Mouse (Mus musculus) embryonic facial prominence, embryonic 13.5 days (tissue): ENCODE data around the gene AC124502.3. TPM values are rescaled to one million over a fixed set of nuclear protein-coding genes. Genes with fewer than 3 reads are reported as not detected.

Source experiments
- ATAC-seq: fragments of 200-750 bp; cut with Nextera tagmentation; 2 replicates; pipeline ENCODE4 v1.8.0; 2017; ENCODE audit warnings: low read depth; ENCODE audit not compliant: insufficient number of reproducible peaks, insufficient read depth, low FRiP score, low TSS enrichment
- H3K27ac ChIP-seq: fragments of 300-500 bp; sonication (generic); 2 replicates; pipeline ENCODE4 v1.5.1; 2015; ENCODE audit warnings: moderate library complexity, mild to moderate bottlenecking, inconsistent platforms
- H3K27me3 ChIP-seq: fragments of 300-500 bp; sonication (generic); 2 replicates; pipeline ENCODE4 v1.6.1; 2015; ENCODE audit warnings: mild to moderate bottlenecking, inconsistent platforms
- H3K36me3 ChIP-seq: fragments of 300-500 bp; sonication (generic); 2 replicates; pipeline ENCODE4 v1.6.1; 2015; ENCODE audit warnings: mild to moderate bottlenecking, inconsistent platforms
- H3K4me1 ChIP-seq: fragments of 300-500 bp; sonication (generic); 2 replicates; pipeline ENCODE4 v1.6.1; 2015; ENCODE audit warnings: inconsistent platforms
- H3K4me2 ChIP-seq: fragments of 300-500 bp; sonication (generic); 2 replicates; pipeline ENCODE4 v1.6.1; 2015; ENCODE audit warnings: moderate library complexity, mild to moderate bottlenecking, inconsistent platforms
- H3K4me3 ChIP-seq: fragments of 300-500 bp; sonication (generic); 2 replicates; pipeline ENCODE4 v1.5.1; 2015; ENCODE audit warnings: mild to moderate bottlenecking, inconsistent platforms
- H3K9ac ChIP-seq: fragments of 300-500 bp; sonication (generic); 2 replicates; pipeline ENCODE4 v1.6.1; 2015; ENCODE audit warnings: mild to moderate bottlenecking, inconsistent platforms
- H3K9me3 ChIP-seq: fragments of 300-500 bp; sonication (generic); 2 replicates; pipeline ENCODE4 v1.6.1; 2016; ENCODE audit warnings: inconsistent platforms
- WGBS: fragments of 180-500 bp; shearing (Covaris S2); methylation state at CpG from one replicate; pipeline ENCODE4 v1.1.7; 2015; ENCODE audit warnings: mixed read lengths; 5-methylcytosine and 5-hydroxymethylcytosine counted together
- polyA plus RNA-seq: library from polyadenylated mRNA; unstranded; fragments of >200 nt; fragmentation: Nextera tagmentation; extraction: Ambion mirVana; gene quantifications from 2 replicates; pipeline ENCODE4 v1.2.1, GENCODE M21; 2015

Gene AC124502.3
- polyA plus RNA-seq, 1 experiment from 2014 or later: 2.3 TPM

- WGBS: 75% methylated on average over 12 of the region's 12 CpGs
- Histone ChIP-seq H3K9ac (no peak overlapping the region), H3K4me2 (no peak overlapping the region), H3K9me3 (no peaks in the 10 kb centered on the region), H3K36me3 (peaks cover 38% of the 10 kb centered on the region), H3K4me1 (peaks cover 57% of the 10 kb centered on the region), H3K27ac (peak overlapping the region; percentile 51; the same call in 1 of the 2 replicates), H3K4me3 (no peak overlapping the region), H3K27me3 (no peaks in the 10 kb centered on the region)
- ATAC-seq: no peak
These were observed 55.0 kb downstream of the AC124502.3 start for GRCm38 (mm10) chr19:5093481-5094242.

GRCm38 (mm10) chr19:5094243-5094632, 55.5 kb downstream of the AC124502.3 start:
- Histone ChIP-seq H3K27me3 (no peaks in the 10 kb centered on the region), H3K27ac (peak overlapping the region; percentile 51), H3K9me3 (no peaks in the 10 kb centered on the region), H3K36me3 (peaks cover 38% of the 10 kb centered on the region), H3K4me2 (peak overlapping the region; percentile 44), H3K4me1 (peaks cover 59% of the 10 kb centered on the region), H3K9ac (peak overlapping the region; percentile 32; the same call in 1 of the 2 replicates), H3K4me3 (peak overlapping the region; percentile 16)
- 2% methylated on average over 21 of the region's 21 CpGs for WGBS
- no peak for ATAC-seq

- H3K4me1 ChIP-seq: peaks cover 63% of the 10 kb centered on the region
- peak overlapping the region; percentile 44 for H3K4me2 ChIP-seq
- WGBS: 47% methylated on average over 11 of the region's 11 CpGs
- peak overlapping the region; percentile 12; the same call in 1 of the 2 replicates for H3K27ac ChIP-seq
- no peaks in the 10 kb centered on the region for H3K27me3 ChIP-seq
- H3K9ac ChIP-seq: peak overlapping the region; percentile 32; the same call in 1 of the 2 replicates
- no peak for ATAC-seq
- H3K36me3 ChIP-seq: peaks cover 41% of the 10 kb centered on the region
- H3K4me3 ChIP-seq: peak overlapping the region; percentile 16; the same call in 1 of the 2 replicates
- no peaks in the 10 kb centered on the region for H3K9me3 ChIP-seq
These were observed 56.2 kb downstream of the AC124502.3 start for GRCm38 (mm10) chr19:5094746-5095417.

GRCm38 (mm10) chr19:5095887-5096474, 57.3 kb downstream of the AC124502.3 start:
- Histone ChIP-seq H3K36me3 (peaks cover 44% of the 10 kb centered on the region), H3K4me2 (peak overlapping the region; percentile 91), H3K4me3 (peak overlapping the region; percentile 79; the same call in 1 of the 2 replicates), H3K9ac (peak overlapping the region; percentile 94; the same call in 1 of the 2 replicates), H3K27me3 (no peaks in the 10 kb centered on the region), H3K27ac (no peak overlapping the region), H3K4me1 (peaks cover 64% of the 10 kb centered on the region), H3K9me3 (no peaks in the 10 kb centered on the region)
- ATAC-seq: no peak
- 16% methylated on average over 9 of the region's 9 CpGs for WGBS

- 3% methylated on average over 29 of the region's 31 CpGs for WGBS
- H3K27ac ChIP-seq: peak overlapping the region; percentile 75
- no peaks in the 10 kb centered on the region for H3K9me3 ChIP-seq
- H3K9ac ChIP-seq: peak overlapping the region; percentile 94
- peaks cover 64% of the 10 kb centered on the region for H3K4me1 ChIP-seq
- H3K4me2 ChIP-seq: peak overlapping the region; percentile 91
- peaks cover 44% of the 10 kb centered on the region for H3K36me3 ChIP-seq
- peak overlapping the region; percentile 79 for H3K4me3 ChIP-seq
- no peaks in the 10 kb centered on the region for H3K27me3 ChIP-seq
- ATAC-seq: peak; percentile 11; the same call in 1 of the 2 replicates
These were observed 59.1 kb downstream of the AC124502.3 start for GRCm38 (mm10) chr19:5097521-5098362.

- Histone ChIP-seq H3K36me3 (peaks cover 44% of the 10 kb centered on the region), H3K9me3 (no peaks in the 10 kb centered on the region), H3K4me1 (peaks cover 61% of the 10 kb centered on the region), H3K27me3 (no peaks in the 10 kb centered on the region), H3K4me2 (peak within 1 kb of the TSS; percentile 91), H3K4me3 (peak within 1 kb of the TSS; percentile 79), H3K9ac (peak within 1 kb of the TSS; percentile 94), H3K27ac (peak within 1 kb of the TSS; percentile 75)
- 2% methylated on average over 38 of the region's 48 CpGs for WGBS
- ATAC-seq: peak; percentile 50; the same call in 1 of the 2 replicates
These were observed 59.9 kb downstream of the AC124502.3 start, which contains the start of gene Cnih2 for GRCm38 (mm10) chr19:5098363-5099143. Gene Cnih2 (minus strand): TSS chr19:5098521.

Other genes starting within 250 kb of the AC124502.3 start
- gene Rbm4, start 245.0 kb upstream of the AC124502.3 start, polyA plus RNA-seq: 82.5 and 98.2 TPM in 2 replicates
- gene Gm21992, start 227.3 kb upstream of the AC124502.3 start, polyA plus RNA-seq: 42.5 and 51.4 TPM in 2 replicates
- gene Rbm14, start 227.3 kb upstream of the AC124502.3 start, polyA plus RNA-seq: 84.7 and 87.6 TPM in 2 replicates
- 60.9 and 64.3 TPM in 2 replicates for gene Ccs, start 199.6 kb upstream of the AC124502.3 start, polyA plus RNA-seq
- 0.06 and 0.26 TPM in 2 replicates for gene Ccdc87, start 199.5 kb upstream of the AC124502.3 start, polyA plus RNA-seq
- gene Ctsf, start 183.8 kb upstream of the AC124502.3 start, polyA plus RNA-seq: 40.4 and 45.8 TPM in 2 replicates
- 5.1 and 6.3 TPM in 2 replicates for gene Actn3, start 161.0 kb upstream of the AC124502.3 start, polyA plus RNA-seq
- 10.4 and 11.1 TPM in 2 replicates for gene Zdhhc24, start 160.2 kb upstream of the AC124502.3 start, polyA plus RNA-seq
- gene Bbs1, start 132.3 kb upstream of the AC124502.3 start, polyA plus RNA-seq: 4.1 and 5.6 TPM in 2 replicates
- 110 and 121 TPM in 2 replicates for gene Dpp3, start 110.6 kb upstream of the AC124502.3 start, polyA plus RNA-seq
- gene Peli3, start 95.8 kb upstream of the AC124502.3 start, polyA plus RNA-seq: 4.2 and 6.1 TPM in 2 replicates
- gene Mrpl11, start 76.7 kb upstream of the AC124502.3 start, polyA plus RNA-seq: 117 and 118 TPM in 2 replicates
- not detected in 2 replicates for gene Npas4, start 48.6 kb upstream of the AC124502.3 start, polyA plus RNA-seq
- gene Slc29a2, start 15.0 kb upstream of the AC124502.3 start, polyA plus RNA-seq: 4.3 and 5.8 TPM in 2 replicates
- gene B4gat1, start 65 bp upstream of the AC124502.3 start, polyA plus RNA-seq: 47.1 and 49.5 TPM in 2 replicates
- 40.6 and 42.9 TPM in 2 replicates for gene Brms1, start 2.5 kb downstream of the AC124502.3 start, polyA plus RNA-seq
- 0.99 and 1.5 TPM in 2 replicates for gene Rin1, start 11.6 kb downstream of the AC124502.3 start, polyA plus RNA-seq
- 89.1 and 90.6 TPM in 2 replicates for gene Cd248, start 29.2 kb downstream of the AC124502.3 start, polyA plus RNA-seq
- 2.6 and 4.6 TPM in 2 replicates for gene Tmem151a, start 46.6 kb downstream of the AC124502.3 start, polyA plus RNA-seq
- 72.4 and 87.2 TPM in 2 replicates for gene Yif1a, start 49.6 kb downstream of the AC124502.3 start, polyA plus RNA-seq
- gene Cnih2, start 59.6 kb downstream of the AC124502.3 start, polyA plus RNA-seq: 50.6 and 60.1 TPM in 2 replicates
- 234 and 262 TPM in 2 replicates for gene Rab1b, start 68.2 kb downstream of the AC124502.3 start, polyA plus RNA-seq
- gene Klc2, start 79.7 kb downstream of the AC124502.3 start, polyA plus RNA-seq: 20.7 and 30.4 TPM in 2 replicates
- gene Pacs1, start 234.2 kb downstream of the AC124502.3 start, polyA plus RNA-seq: 28.7 and 29.8 TPM in 2 replicates